Mouse (Mus musculus) liver, adult 2 months (tissue): ENCODE data around the gene Ppef2. TPM values are rescaled to one million over a fixed set of nuclear protein-coding genes. Genes with fewer than 3 reads are reported as not detected.
"Not testable (repeated sequence)": the region's sequence is repeated elsewhere in the genome, so short reads cannot be mapped to it uniquely, and the experiment has no call there.

ENCODE experiments used
- DNase-seq: peaks from one replicate; pipeline ENCODE4 v3.0.0-alpha.2; 2011; ENCODE audit warnings: low read depth, low spot score; ENCODE audit errors: extremely low read depth
- H3K27ac ChIP-seq: fragments of 200-500 bp; replicated peaks from 2 replicates; pipeline ENCODE4 v1.5.1; 2012; ENCODE audit warnings: low read depth, mild to moderate bottlenecking, control low read depth, inconsistent platforms, low read length; ENCODE audit not compliant: insufficient read depth
- H3K27me3 ChIP-seq: fragments of 200-500 bp; 2 replicates; pipeline ENCODE4 v1.6.1; 2012; ENCODE audit warnings: mild to moderate bottlenecking, moderate library complexity, low read length, inconsistent platforms; ENCODE audit not compliant: control insufficient read depth, insufficient read depth
- H3K36me3 ChIP-seq: fragments of 200-500 bp; 2 replicates; pipeline ENCODE4 v1.6.1; 2012; ENCODE audit warnings: low read length, inconsistent platforms; ENCODE audit not compliant: control insufficient read depth, insufficient read depth
- H3K4me1 ChIP-seq: fragments of 200-500 bp; 2 replicates; pipeline ENCODE4 v1.6.1; 2011; ENCODE audit warnings: low read length; ENCODE audit not compliant: control insufficient read depth, insufficient read depth
- H3K4me3 ChIP-seq: fragments of 200-500 bp; 2 replicates; pipeline ENCODE4 v1.5.1; 2011; ENCODE audit warnings: low read depth, mild to moderate bottlenecking, control low read depth, low read length, moderate library complexity; ENCODE audit not compliant: insufficient read depth
- H3K79me2 ChIP-seq: fragments of 200-500 bp; 2 replicates; pipeline ENCODE4 v1.6.1; 2012; ENCODE audit warnings: inconsistent platforms, mild to moderate bottlenecking, low read length, moderate library complexity; ENCODE audit not compliant: control insufficient read depth, insufficient read depth
- H3K9ac ChIP-seq: fragments of 200-500 bp; 2 replicates; pipeline ENCODE4 v1.6.1; 2012; ENCODE audit warnings: low read depth, mild to moderate bottlenecking, control low read depth, inconsistent platforms, low read length
- CTCF ChIP-seq: fragments of 200-500 bp; IDR thresholded peaks from 2 replicates; pipeline ENCODE4 v1.5.1; 2011; ENCODE audit warnings: low read depth, low read length, control low read depth
- POLR2A ChIP-seq: fragments of 200-500 bp; IDR thresholded peaks from 2 replicates; pipeline ENCODE4 v1.6.1; 2011; ENCODE audit warnings: low read length, control low read depth; ENCODE audit not compliant: insufficient read depth; ENCODE audit errors: extremely low read depth
- WGBS: fragments of 180-500 bp; shearing (Covaris S2); methylation state at CpG from one replicate; pipeline ENCODE4 v1.1.7; 2018; 5-methylcytosine and 5-hydroxymethylcytosine counted together
- polyA plus RNA-seq: library from polyadenylated mRNA; depleted of rRNA; stranded (reverse); fragments of >200 nt; gene quantifications from 2 replicates; pipeline ENCODE4 v1.2.3, GENCODE M21; 2012; rRNA removed
- total RNA-seq: library from RNA; depleted of rRNA; stranded (reverse); fragments of >200 nt; gene quantifications from 2 replicates; pipeline ENCODE4 v1.2.3, GENCODE M21; 2014; rRNA removed

The Ppef2 gene
- total and polyA plus RNA-seq, 2 experiments = 0.27 TPM; not detected in 1

DNA sequence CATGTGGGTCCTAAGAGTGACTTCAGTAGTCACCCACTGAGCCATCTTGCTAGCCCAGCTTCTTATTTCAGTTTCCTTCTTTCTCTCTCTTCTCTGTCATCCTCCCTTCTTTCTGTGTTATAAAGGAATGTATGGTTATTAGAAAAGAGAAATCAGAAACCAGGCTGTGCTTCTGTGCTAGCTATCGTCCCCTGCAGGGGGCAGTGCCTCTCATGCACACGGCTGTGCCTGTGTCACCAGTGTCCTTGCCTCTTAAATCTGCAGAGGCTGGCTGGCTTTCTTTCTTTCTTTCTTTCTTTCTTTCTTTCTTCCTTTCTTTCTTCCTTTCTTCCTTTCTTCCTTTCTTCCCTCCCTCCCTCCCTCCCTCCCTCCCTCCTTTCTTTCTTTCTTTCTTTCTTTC, 60.4 kb downstream of the Ppef2 start:
- 15% methylated on average over 2 of the region's 2 CpGs for WGBS
- not testable (repeated sequence) for H3K4me3 ChIP-seq, H3K9ac ChIP-seq, H3K27me3 ChIP-seq, H3K27ac ChIP-seq, H3K79me2 ChIP-seq
- H3K4me1 ChIP-seq = peaks cover 16% of the 10 kb centered on the region
- peak; percentile 93 for TF ChIP-seq CTCF
- peaks cover 47% of the 10 kb centered on the region for H3K36me3 ChIP-seq
- DNase-seq = peak; percentile 53

DNA sequence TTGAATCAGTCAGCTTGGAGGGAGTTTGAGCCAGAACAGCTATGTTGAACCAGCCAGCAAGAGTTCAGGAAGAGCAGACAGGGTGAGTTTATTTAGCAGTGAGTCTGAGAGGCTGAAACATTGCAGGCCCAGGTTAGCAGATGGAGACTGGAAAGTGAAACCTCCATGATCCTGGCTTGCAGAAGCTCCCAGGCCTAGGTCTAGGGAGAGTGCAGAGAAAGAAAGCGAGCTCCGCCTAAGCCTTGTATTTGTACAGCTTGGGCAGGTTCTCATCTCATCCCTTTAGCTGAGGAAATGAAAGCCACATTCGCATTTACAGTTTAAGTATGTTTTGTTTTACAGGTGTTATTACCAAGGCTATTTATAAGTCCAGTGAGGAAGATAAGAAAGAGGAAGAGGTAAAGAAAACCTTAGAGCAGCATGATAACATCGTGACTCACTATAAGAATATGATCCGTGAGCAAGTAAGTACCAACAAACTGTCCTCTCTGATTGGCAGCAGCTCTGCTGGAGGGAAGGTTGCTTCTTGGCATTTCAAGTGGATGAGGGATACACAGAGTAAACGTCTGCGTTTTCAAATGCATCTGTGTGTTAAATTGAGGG, 67.1 kb downstream of the Ppef2 start:
- no peaks in the 10 kb centered on the region for H3K27me3 ChIP-seq
- 97% methylated on average over 7 of the region's 7 CpGs for WGBS
- DNase-seq = no peak
- no peaks in the 10 kb centered on the region for H3K4me1 ChIP-seq
- H3K9ac ChIP-seq = no peak overlapping the region
- H3K36me3 ChIP-seq = peaks cover 63% of the 10 kb centered on the region
- no peak overlapping the region for H3K27ac ChIP-seq
- no peak for TF ChIP-seq POLR2A
- no peak for TF ChIP-seq CTCF
- no peaks in the 10 kb centered on the region; the same call in 1 of the 2 replicates for H3K79me2 ChIP-seq
- H3K4me3 ChIP-seq = no peak overlapping the region

DNA sequence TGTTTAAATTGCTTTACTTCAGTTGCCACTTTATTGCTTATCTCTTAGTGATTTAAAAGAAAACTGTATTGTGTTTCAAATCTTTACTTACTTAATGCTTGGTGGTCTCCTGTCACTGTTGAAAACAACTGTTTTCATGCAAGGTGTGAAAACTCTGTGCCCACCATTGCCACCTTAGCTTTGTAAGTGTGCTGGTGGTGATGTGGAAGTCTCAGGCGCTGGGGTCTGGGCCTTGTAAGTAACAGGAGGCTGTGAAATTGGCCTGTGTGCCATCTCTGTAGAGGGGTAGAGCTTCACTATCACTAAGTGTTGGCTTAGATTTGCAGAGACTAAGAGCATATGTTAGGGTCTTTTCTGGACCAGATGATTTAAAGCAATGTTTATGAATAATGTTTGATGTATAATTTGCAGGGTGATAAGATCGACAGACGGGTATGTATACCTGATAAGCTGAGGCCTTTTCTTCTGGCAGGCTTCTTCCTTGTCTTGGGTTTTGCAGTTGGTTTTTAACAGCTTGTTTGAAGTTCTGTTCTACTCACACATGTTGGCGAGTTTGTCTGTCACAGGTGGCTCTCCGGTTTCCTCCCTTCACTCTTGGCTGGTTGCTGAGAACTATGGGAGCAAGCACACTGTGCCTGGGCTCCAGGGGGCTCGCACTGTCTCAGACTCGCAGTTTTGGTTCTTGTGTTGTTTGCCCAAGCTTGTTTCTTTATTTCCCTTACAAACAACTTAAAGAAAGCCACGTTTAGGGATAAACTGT, 72.8 kb downstream of the Ppef2 start:
- Histone ChIP-seq H3K4me3 (no peak overlapping the region), H3K4me1 (no peaks in the 10 kb centered on the region), H3K27me3 (no peaks in the 10 kb centered on the region), H3K36me3 (peaks cover 67% of the 10 kb centered on the region), H3K79me2 (no peaks in the 10 kb centered on the region; the same call in 1 of the 2 replicates), H3K9ac (no peak overlapping the region), H3K27ac (no peak overlapping the region)
- TF ChIP-seq CTCF (no peak), POLR2A (no peak)
- WGBS = 88% methylated on average over 8 of the region's 8 CpGs
- DNase-seq = no peak

Other genes starting within 250 kb of the Ppef2 start
- gene Cdkl2, start 212.4 kb downstream of the Ppef2 start, total RNA-seq = 2.9 and 3.7 TPM in 2 replicates
- gene Cdkl2, start 212.4 kb downstream of the Ppef2 start, polyA plus RNA-seq = 0.66 and 0.69 TPM in 2 replicates
- 29.5 and 37.3 TPM in 2 replicates for gene G3bp2, start 172.6 kb downstream of the Ppef2 start, total RNA-seq
- gene G3bp2, start 172.6 kb downstream of the Ppef2 start, polyA plus RNA-seq = 11.3 and 12.1 TPM in 2 replicates
- gene Uso1, start 118.3 kb downstream of the Ppef2 start, total RNA-seq = 44.7 and 46.6 TPM in 2 replicates
- 20.4 and 22.2 TPM in 2 replicates for gene Uso1, start 118.3 kb downstream of the Ppef2 start, polyA plus RNA-seq
- gene U90926, start 40.9 kb downstream of the Ppef2 start, total RNA-seq = not detected in 2 replicates
- gene U90926, start 40.9 kb downstream of the Ppef2 start, polyA plus RNA-seq = not detected in 2 replicates
- gene Naaa, start 21.9 kb upstream of the Ppef2 start, total RNA-seq = 4.4 and 5.0 TPM in 2 replicates
- gene Naaa, start 21.9 kb upstream of the Ppef2 start, polyA plus RNA-seq = 4.8 and 5.2 TPM in 2 replicates
- gene Sdad1, start 54.2 kb upstream of the Ppef2 start, total RNA-seq = 5.6 and 5.7 TPM in 2 replicates
- gene Sdad1, start 54.2 kb upstream of the Ppef2 start, polyA plus RNA-seq = 3.8 and 6.3 TPM in 2 replicates
- 5.3 and 11.9 TPM in 2 replicates for gene Cxcl9, start 71.8 kb upstream of the Ppef2 start, total RNA-seq
- gene Cxcl9, start 71.8 kb upstream of the Ppef2 start, polyA plus RNA-seq = 28.2 and 28.8 TPM in 2 replicates
- 8.5 and 8.6 TPM in 2 replicates for gene Art3, start 75.5 kb upstream of the Ppef2 start, total RNA-seq
- gene Art3, start 75.5 kb upstream of the Ppef2 start, polyA plus RNA-seq = 1.7 and 1.8 TPM in 2 replicates
- gene Cxcl10, start 92.6 kb upstream of the Ppef2 start, total RNA-seq = 1.5 and 2.8 TPM in 2 replicates
- 6.7 and 13.2 TPM in 2 replicates for gene Cxcl10, start 92.6 kb upstream of the Ppef2 start, polyA plus RNA-seq
- gene Nup54, start 178.9 kb upstream of the Ppef2 start, total RNA-seq = 20.0 and 21.9 TPM in 2 replicates
- 13.4 and 13.7 TPM in 2 replicates for gene Nup54, start 178.9 kb upstream of the Ppef2 start, polyA plus RNA-seq